Mouse (Mus musculus) B cell, adult 2 months (primary cell): ENCODE measurements around the gene Cd160.

Experiments used
- DNase-seq, 2 experiments: peaks; one replicate each; pipeline ENCODE4 v3.0.0; 2022

The Cd160 gene

GRCm38 (mm10) chr3:96757691-96758090 is 71.5 kb downstream of the Cd160 start:
- DNase-seq, result no peak

GRCm38 (mm10) chr3:96755935-96756334 is 73.2 kb downstream of the Cd160 start:
- DNase-seq, result no peak
